Mouse (Mus musculus): Measurements from ENCODE around the gene Sp9. TPM values are rescaled to one million over a fixed set of nuclear protein-coding genes. Genes with fewer than 3 reads are reported as not detected.

The Sp9 gene
- polyA plus RNA-seq, 1 experiment from 2014 or later = 0.06 TPM

DNA sequence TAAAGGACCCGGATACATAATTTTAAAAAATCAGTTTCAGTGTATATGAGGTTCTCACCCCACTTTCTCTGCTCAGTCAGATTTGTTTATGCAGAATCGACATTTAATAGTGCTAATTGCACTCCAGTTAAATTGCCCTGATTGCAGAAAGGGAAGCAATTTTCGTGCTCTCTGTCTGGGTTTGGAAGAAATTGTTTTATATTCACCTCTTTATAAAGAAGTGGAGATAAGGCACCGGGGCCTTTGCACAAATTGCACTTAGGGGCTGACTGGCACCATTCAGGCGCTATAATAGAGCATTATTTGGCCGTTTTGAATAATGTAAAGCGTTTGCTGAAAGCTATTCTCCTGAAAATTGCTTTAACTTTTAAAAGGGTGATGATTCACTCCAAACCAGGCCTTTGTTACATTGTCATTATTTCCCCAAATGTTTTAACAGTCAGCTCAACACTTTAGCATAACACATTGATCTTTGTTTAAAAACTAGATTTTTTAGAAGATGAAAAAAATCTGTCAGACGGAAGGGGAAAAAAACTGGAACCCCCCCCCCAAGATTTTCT, 2.8 kb upstream of the Sp9 start:
- H3K9me3 ChIP-seq (replicated peaks) = no peaks in the 10 kb centered on the region
- 7% methylated on average over 8 of the region's 8 CpGs for WGBS
- no peak for ATAC-seq (replicated peaks; ENCODE audit: low FRiP score)
- H3K36me3 ChIP-seq = no peaks in the 10 kb centered on the region
- H3K4me3 ChIP-seq (replicated peaks) = no peak overlapping the region
- no peak overlapping the region for H3K4me2 ChIP-seq
- H3K27me3 ChIP-seq = peaks cover 96% of the 10 kb centered on the region
- no peak overlapping the region for H3K9ac ChIP-seq
- no peak overlapping the region for H3K27ac ChIP-seq
- H3K4me1 ChIP-seq = peaks cover 53% of the 10 kb centered on the region

DNA sequence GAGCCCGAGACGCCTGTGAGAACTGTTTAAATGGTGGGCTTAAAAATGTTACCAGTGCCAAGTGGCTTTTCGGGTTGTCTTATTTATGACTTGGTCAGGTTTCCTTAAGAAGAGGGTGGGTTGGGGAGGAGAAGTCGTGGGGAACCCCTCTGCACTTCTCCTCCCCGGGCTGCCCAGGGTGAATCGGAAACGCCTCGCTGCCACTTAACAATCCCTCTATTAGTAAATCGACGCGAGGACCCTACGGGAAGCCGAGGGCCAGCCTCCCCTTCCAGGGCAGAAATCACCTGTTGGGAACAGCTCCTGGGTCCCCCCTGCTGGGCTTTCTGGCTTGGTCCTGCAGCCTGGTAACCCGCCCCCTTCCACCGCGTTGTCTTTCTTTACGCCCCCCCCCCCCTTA, 2.1 kb upstream of the Sp9 start:
- H3K4me3 ChIP-seq (replicated peaks) = no peak overlapping the region
- H3K4me2 ChIP-seq = no peak overlapping the region
- WGBS = 0% methylated on average over 17 of the region's 17 CpGs
- peaks cover 53% of the 10 kb centered on the region for H3K4me1 ChIP-seq
- H3K27ac ChIP-seq = no peak overlapping the region
- no peaks in the 10 kb centered on the region for H3K9me3 ChIP-seq (replicated peaks)
- peaks cover 96% of the 10 kb centered on the region for H3K27me3 ChIP-seq
- H3K9ac ChIP-seq = no peak overlapping the region
- ATAC-seq (replicated peaks; ENCODE audit: low FRiP score) = no peak
- H3K36me3 ChIP-seq = no peaks in the 10 kb centered on the region

DNA sequence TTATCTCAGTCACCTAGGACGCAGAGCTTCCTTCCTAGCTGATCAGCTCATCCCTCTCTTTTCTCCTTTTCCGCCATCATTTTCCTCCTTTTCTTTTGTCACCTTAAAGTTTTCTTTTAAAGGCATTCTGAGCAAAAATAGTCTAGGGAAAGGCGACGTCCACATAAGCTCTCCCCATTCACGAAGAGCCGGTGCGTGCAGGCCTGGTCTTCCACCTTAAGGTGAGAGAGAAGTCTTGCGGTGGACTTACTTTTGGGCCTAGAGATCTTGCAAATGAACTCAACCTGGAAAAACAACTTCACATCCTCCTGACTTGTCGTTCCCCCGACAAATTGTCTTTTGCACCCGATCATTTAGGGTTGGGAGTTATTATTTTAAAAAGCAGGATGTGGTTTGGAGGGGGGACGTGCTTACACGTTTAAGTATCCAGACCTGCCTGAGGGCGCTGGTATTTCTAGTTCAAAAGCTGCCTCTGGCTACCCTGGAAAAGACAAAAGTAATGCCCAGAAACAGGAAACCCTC, 1.6 kb upstream of the Sp9 start:
- H3K27me3 ChIP-seq = peaks cover 93% of the 10 kb centered on the region
- H3K4me3 ChIP-seq (replicated peaks) = peak overlapping the region; percentile 7; the same call in 1 of the 2 replicates
- 1% methylated on average over 14 of the region's 14 CpGs for WGBS
- peaks cover 52% of the 10 kb centered on the region for H3K4me1 ChIP-seq
- H3K36me3 ChIP-seq = no peaks in the 10 kb centered on the region
- H3K9me3 ChIP-seq (replicated peaks) = no peaks in the 10 kb centered on the region
- no peak overlapping the region for H3K27ac ChIP-seq
- H3K4me2 ChIP-seq = no peak overlapping the region
- no peak overlapping the region for H3K9ac ChIP-seq
- ATAC-seq (replicated peaks; ENCODE audit: low FRiP score) = no peak

DNA sequence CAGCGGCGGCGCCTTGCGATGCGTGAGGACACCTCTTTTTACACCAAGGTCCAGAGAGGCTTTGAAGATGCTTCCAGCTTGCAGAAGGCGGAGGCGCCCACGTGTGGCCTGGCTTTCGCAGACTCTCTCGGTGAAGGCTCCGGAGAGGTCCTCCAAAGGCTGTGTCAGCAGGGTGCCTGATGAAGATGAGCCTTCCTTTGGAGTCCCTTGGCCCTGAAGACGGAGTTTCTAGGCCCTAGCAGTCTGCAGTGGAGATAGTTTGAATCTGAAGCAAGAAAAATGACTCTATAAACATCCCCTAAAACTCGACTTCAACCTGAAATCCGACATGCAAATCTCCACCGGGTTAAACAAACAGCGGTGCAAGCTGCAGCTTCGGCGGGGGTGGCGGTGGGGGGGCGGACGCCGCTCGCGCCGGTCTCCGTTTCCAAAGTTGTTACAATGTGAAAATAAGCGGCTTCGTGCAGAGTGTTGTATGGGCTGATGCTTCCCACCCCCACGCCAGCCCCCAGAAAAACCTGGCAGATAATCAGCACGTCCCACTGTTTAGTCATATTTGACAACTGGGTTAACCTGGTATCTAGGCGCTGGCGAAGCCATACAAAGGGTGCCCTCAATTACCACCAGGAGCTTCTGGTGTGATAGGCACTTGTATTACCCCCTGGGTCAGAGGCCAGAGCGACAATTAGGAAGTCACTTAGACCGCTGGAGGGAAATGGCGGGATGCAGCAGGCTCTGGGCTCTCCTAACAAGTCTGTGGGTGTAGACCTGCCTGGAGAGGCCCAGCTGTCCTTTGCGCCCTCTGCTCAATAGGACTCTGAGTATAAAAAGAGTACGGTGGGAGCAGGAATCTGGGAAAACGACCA, 899 bp upstream of the Sp9 start:
- Histone ChIP-seq H3K9me3 (replicated peaks) (no peaks in the 10 kb centered on the region), H3K27me3 (peaks cover 89% of the 10 kb centered on the region), H3K4me2 (peak overlapping the region; percentile 30; the same call in 1 of the 2 replicates), H3K4me1 (peaks cover 52% of the 10 kb centered on the region), H3K27ac (no peak overlapping the region), H3K36me3 (no peaks in the 10 kb centered on the region), H3K4me3 (replicated peaks) (peak overlapping the region; percentile 7; the same call in 1 of the 2 replicates), H3K9ac (no peak overlapping the region)
- 2% methylated on average over 38 of the region's 38 CpGs for WGBS
- no peak for ATAC-seq (replicated peaks; ENCODE audit: low FRiP score)

DNA sequence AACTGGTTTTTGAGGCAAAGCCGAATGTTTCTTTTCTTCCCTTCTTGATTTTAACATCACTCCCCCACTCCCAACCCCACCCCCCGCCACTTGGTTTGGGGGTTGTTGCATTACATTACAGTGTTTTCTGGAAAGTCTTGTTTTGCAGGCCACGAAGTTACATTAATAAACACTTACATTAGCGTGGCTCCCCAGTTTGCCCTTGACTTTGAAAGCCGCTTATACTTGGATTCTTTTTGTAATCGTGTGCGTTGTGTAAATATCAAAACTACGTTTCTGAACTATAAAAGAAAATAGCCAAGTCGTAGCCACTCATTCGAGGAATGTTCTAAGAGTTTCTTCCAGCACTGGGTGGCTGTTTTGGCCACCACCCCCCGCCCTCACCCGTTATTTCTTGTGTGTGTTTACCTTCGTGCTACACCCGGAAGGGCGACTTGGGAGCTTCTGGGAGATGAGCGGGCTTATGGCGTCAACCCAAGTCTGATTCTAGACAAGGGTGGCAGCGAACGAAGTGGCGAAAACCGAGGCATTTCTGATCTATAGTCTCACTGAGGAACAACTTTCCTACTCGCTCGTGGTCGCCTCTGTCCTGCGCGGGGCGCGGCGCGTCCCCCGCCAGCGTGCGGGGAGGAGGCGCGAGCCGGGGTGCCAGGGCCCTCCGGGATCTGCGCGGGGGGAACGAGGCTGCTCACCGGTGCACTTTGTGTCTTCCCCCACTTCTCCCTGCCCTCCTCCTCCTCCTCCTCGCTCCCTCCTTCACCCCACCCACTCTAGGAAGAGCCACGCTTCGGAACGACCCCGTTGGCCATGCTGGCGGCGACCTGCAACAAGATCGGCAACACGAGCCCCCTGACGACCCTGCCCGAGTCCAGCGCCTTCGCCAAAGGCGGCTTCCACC, 875 bp downstream of the Sp9 start:
- Histone ChIP-seq H3K4me3 (replicated peaks) (peak overlapping the region; percentile 40), H3K4me1 (peaks cover 59% of the 10 kb centered on the region), H3K36me3 (no peaks in the 10 kb centered on the region), H3K9ac (no peak overlapping the region), H3K27me3 (peaks cover 89% of the 10 kb centered on the region), H3K27ac (no peak overlapping the region), H3K9me3 (replicated peaks) (no peaks in the 10 kb centered on the region), H3K4me2 (peak overlapping the region; percentile 70)
- under 1% methylated on average over 55 of the region's 55 CpGs for WGBS
- no peak for ATAC-seq (replicated peaks; ENCODE audit: low FRiP score)

DNA sequence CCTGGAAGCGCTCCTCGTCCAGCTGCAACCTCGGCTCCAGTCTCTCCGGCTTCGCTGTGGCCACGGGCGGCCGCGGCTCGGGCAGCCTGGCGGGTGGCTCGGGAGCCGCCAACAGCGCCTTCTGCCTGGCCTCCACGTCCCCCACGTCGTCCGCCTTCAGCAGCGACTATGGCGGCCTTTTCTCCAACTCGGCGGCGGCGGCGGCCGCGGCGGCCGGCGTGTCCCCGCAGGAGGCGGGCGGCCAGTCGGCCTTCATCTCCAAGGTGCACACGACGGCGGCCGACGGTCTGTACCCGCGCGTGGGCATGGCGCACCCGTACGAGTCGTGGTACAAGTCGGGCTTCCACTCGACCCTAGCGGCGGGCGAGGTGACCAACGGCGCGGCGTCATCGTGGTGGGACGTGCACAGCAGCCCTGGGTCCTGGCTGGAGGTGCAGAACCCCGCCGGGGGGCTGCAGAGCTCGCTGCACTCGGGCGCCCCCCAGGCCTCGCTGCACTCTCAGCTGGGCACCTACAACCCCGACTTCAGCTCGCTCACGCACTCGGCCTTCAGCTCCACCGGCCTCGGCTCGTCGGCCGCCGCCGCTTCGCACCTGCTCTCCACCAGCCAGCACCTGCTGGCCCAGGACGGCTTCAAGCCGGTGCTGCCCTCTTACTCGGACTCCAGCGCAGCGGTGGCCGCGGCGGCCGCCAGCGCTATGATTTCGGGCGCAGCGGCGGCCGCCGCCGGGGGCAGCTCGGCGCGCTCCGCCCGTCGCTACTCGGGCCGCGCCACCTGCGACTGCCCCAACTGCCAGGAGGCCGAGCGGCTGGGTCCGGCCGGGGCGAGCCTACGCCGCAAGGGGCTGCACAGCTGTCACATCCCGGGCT, 1.8 kb downstream of the Sp9 start:
- peak; percentile 59 for ATAC-seq (replicated peaks; ENCODE audit: low FRiP score)
- peak overlapping the region; percentile 40 for H3K4me3 ChIP-seq (replicated peaks)
- no peak overlapping the region for H3K9ac ChIP-seq
- peaks cover 62% of the 10 kb centered on the region for H3K4me1 ChIP-seq
- H3K4me2 ChIP-seq = peak overlapping the region; percentile 70
- H3K27me3 ChIP-seq = peaks cover 88% of the 10 kb centered on the region
- H3K9me3 ChIP-seq (replicated peaks) = no peaks in the 10 kb centered on the region
- WGBS = under 1% methylated on average over 106 of the region's 110 CpGs
- H3K36me3 ChIP-seq = no peaks in the 10 kb centered on the region
- H3K27ac ChIP-seq = no peak overlapping the region

DNA sequence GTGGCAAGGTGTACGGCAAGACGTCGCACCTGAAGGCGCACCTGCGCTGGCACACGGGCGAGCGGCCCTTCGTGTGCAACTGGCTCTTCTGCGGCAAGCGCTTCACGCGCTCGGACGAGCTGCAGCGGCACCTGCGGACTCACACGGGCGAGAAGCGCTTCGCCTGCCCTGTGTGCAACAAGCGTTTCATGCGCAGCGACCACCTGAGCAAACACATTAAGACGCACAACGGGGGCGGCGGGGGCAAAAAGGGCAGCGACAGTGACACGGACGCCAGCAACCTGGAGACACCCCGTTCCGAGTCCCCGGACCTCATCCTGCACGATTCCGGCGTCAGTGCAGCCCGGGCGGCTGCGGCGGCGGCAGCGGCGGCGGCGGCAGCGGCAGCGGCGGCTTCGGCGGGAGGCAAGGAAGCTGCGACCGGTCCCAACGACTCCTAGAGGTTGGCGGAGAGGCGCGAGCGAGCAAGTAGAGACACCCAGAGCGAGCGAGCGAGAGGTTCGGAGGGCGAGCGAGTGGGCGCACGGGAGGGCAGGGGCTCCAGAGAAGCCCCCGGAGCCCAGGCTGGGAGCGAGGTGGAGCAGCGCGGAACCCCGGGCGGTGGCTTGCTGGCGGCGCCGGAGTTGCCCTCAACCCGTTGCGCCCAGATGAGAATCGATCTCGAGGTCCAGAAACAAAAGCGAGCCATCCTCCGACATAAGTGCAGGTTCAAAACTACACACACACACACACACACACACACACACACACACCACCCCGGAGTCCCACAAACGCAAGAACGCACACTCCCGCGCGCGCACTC, 2.6 kb downstream of the Sp9 start:
- under 1% methylated on average over 88 of the region's 88 CpGs for WGBS
- H3K9ac ChIP-seq = no peak overlapping the region
- peaks cover 88% of the 10 kb centered on the region for H3K27me3 ChIP-seq
- H3K36me3 ChIP-seq = no peaks in the 10 kb centered on the region
- H3K4me2 ChIP-seq = peak overlapping the region; percentile 70
- no peak for ATAC-seq (replicated peaks; ENCODE audit: low FRiP score)
- peaks cover 71% of the 10 kb centered on the region for H3K4me1 ChIP-seq
- no peak overlapping the region for H3K27ac ChIP-seq
- H3K4me3 ChIP-seq (replicated peaks) = peak overlapping the region; percentile 40
- no peaks in the 10 kb centered on the region for H3K9me3 ChIP-seq (replicated peaks)

DNA sequence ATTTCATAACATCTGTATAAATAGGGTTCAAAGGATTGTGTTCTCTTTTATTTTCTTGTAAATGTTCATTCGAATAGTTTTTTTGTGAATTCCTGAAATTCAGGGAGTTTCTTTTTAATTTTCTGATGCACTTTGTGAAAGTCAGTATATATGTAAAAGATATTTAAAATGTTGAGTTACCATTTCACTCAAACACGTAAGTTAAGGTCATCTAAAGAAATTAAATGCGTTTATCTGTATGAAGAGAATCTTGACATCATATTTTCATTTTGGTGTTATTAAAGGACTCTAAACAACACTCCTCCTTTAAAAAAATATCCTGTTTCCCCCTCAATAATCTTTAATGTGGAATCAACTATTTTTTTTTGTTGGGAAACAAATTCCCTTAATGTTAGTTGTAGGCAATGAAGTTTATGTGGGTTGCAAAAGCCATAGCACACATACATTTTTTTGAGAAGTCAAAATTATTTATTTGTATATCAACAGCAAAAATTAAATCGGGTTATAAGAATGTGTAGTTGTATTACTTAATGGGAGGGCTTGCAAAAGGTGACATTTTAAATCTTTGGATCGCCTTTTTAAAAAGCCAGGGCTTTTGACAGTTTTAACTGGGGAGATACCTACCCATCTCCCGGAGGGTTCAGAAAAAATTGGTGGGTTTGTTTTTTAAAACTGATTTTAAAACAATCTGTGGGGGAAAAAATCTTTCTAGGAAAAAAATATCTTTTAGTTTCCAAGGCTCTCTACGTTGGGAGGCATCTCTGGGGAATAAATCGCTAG, 3.7 kb downstream of the Sp9 start:
- Histone ChIP-seq H3K4me3 (replicated peaks) (no peak overlapping the region), H3K9me3 (replicated peaks) (no peaks in the 10 kb centered on the region), H3K27me3 (peaks cover 88% of the 10 kb centered on the region), H3K36me3 (no peaks in the 10 kb centered on the region), H3K27ac (no peak overlapping the region), H3K4me1 (peaks cover 70% of the 10 kb centered on the region), H3K9ac (no peak overlapping the region), H3K4me2 (no peak overlapping the region)
- 12% methylated on average over 8 of the region's 8 CpGs for WGBS
- ATAC-seq (replicated peaks; ENCODE audit: low FRiP score) = no peak

DNA sequence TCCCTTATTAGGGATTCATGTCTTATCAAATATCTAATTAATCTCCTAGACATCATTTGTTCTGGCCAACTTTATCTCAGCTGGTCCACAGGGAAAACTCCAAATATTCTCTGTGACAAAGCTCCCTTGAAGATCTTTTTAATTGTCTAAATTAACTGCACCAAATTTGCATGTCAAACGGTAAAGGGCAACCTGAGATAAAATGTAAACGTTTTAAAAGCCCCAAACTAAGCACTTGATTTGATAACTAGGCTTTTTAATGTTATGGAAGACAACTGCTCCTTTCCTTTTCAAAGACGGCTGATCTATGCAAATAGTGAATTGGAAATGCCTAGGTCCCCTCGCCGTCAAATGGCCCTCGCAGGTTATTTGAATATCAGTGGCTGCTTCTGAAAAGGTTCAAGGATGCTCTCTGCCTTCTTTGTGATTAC, 4.4 kb downstream of the Sp9 start:
- no peak for ATAC-seq (replicated peaks; ENCODE audit: low FRiP score)
- Histone ChIP-seq H3K4me2 (no peak overlapping the region), H3K9me3 (replicated peaks) (no peaks in the 10 kb centered on the region), H3K27ac (no peak overlapping the region), H3K27me3 (peaks cover 88% of the 10 kb centered on the region), H3K4me1 (peaks cover 70% of the 10 kb centered on the region), H3K9ac (no peak overlapping the region), H3K4me3 (replicated peaks) (no peak overlapping the region), H3K36me3 (no peaks in the 10 kb centered on the region)
- 0% methylated on average over 6 of the region's 6 CpGs for WGBS

Data from kidney, embryonic 15.5 days (tissue).